Mouse (Mus musculus) liver, embryonic 14.5 days (tissue): Measurements from ENCODE around the gene Srpx2.

ENCODE experiments used
- CTCF ChIP-seq: IDR thresholded peaks from 2 replicates; pipeline ENCODE4 v1.5.1; 2016; ENCODE audit warnings: antibody characterized with exemption, low read depth, control low read depth
- EP300 ChIP-seq: IDR thresholded peaks from 2 replicates; pipeline ENCODE4 v1.6.1; 2016; ENCODE audit warnings: antibody characterized with exemption, low read depth

DNA sequence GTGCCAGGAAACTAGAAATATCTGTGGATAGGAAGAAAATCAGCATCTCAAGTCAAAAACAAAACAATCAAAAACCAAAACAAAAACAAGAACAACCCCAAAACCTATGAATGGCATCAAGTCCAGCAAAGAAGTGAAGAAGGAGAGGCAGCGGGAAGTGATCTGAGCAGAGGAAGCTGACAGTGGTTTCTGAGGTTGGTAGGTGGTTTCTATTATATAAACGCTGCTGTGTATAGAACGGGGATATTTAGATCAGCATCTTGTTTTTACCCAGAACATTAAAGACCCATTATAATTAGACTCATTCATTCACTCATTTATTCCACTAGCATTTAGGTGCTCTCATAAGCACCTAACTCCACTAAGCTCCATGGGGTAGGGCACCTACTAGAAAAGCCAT lies 20.9 kb upstream of the Srpx2 start:
- TF ChIP-seq CTCF (no peak), EP300 (no peak)
